Mouse (Mus musculus) neutrophil, adult 59 days (primary cell): ENCODE data around the gene Olfr802. TPM values are rescaled to one million over a fixed set of nuclear protein-coding genes. Genes with fewer than 3 reads are reported as not detected.

Experiments used
- total RNA-seq, 2 experiments: library from RNA; stranded (reverse); gene quantifications; 1 replicate in 1 of 2; 2 replicates in 1 of 2; pipeline ENCODE4 v1.2.4; 2023

The Olfr802 gene
- not detected for total RNA-seq

DNA sequence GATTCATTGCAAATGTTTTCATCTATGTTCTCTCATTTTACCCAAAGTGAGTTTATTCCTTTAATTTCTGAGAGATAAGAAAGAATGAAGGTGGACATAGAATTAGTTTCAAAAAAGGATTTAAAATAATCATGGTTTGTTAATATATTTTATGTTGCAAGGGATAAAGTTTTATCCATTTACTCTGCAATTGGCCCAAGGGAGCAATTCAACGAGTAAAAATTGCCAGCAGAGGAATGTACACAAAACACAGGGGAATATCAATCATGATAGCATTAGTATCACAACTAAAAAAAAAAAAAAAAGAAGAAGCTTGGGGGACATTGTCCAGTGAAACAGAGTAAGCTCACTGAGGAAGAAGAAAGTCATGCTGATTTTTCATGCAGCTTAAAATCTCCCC is at the start of gene Olfr802:
Gene Olfr802, minus strand, starts transcription at position 101 of the 400 bp plus-strand sequence.

DNA sequence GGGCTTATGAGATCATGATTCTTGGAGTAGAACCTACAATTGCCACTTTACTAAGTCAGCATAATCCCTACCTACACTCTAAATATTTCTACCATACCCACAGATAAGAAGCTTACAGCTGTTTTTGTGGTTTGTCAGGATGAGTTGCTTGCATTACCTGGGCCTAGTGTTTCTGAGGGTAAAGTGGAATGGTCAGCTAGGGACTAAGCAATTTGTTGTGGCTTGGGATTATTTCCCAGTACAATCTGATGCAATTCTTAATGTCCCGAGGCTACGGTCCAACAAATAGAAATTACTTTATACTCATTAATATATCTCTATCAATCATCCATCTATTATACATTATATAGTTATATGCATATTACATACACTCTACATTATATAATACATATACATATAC is 41.3 kb upstream of the Olfr802 start, which contains the start of gene Olfr805:
Gene Olfr805, minus strand, starts transcription at position 101 of the 400 bp plus-strand sequence.

DNA sequence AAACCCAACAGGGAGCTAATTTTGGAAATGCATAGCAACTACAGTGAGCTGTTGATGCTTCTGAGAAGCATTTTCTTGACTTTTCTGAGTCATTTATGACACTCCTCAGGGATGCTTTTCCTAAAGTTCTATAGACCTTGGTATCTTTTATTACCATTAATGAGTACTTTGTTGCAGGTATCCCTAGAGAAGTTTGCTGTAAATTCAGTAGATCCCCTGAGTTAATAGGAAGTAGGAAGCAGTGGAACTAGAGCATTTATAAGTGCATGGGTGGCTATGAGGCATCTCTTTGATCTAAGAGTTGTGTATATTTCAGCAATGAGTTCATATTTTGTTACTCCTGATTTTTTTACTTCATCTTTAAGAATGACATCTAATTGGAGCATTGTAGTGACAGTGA is 14.9 kb upstream of the Olfr802 start, which contains the start of gene Olfr804:
Gene Olfr804, plus strand, starts transcription at position 301 of the 400 bp plus-strand sequence.

DNA sequence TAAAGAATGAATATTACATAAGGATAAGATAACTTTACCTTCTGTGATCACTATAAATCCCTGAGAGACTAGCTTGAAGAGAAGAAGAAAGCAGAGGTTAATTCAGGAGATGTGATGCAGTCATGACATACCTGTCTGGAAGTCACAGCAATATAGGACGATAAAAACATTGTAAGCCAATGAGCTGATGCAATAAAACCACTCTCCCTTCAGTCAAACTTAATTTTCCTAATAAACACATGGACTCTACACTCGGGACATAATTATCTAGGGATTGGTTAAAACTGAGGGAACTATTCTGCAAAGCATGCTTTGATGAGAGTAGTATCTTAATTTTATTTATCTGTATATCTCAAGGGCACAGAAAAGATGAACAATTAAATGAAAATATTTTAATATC is 6.2 kb upstream of the Olfr802 start, which contains the start of gene Olfr803:
Gene Olfr803, minus strand, starts transcription at position 101 of the 400 bp plus-strand sequence.

DNA sequence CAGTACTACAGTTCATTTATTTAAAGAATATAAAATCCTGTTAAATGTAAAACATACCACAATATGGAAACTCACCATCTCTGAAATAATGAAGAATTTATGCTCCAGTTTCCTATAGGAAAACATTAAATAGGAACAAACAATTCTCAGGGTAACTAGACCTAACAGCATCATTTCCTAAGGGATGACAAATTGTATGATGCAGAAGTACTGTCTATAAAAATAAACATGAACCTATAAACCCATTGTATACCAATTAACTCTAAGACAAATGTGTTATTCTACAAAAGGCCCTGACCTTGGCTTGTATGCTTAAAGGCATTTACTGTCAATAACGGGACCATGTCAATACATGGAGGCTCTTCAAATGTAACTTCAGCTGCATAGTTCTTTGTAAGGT is 14.2 kb downstream of the Olfr802 start, which contains the start of gene Olfr801:
Gene Olfr801, minus strand, starts transcription at position 101 of the 400 bp plus-strand sequence.

DNA sequence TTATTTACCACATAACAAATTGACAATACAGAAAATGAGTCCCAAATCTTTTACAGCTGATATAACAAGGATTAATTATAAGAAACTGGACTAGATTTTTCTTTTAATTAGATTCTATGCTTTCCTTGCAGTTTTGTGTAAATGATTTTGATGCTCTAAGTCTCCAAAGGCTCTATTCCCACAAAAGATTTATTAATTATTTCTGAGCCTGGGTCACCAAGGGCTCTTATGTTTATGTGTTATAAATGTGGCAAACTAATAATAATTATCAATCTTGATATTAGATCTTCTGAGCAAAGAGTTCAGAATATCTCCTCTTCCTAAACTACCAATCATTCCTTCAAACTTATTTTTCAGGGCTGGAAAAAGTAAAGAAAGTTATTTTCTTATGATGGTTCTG is 30.6 kb downstream of the Olfr802 start, which contains the start of gene Olfr800:
Gene Olfr800, plus strand, starts transcription at position 301 of the 400 bp plus-strand sequence.

DNA sequence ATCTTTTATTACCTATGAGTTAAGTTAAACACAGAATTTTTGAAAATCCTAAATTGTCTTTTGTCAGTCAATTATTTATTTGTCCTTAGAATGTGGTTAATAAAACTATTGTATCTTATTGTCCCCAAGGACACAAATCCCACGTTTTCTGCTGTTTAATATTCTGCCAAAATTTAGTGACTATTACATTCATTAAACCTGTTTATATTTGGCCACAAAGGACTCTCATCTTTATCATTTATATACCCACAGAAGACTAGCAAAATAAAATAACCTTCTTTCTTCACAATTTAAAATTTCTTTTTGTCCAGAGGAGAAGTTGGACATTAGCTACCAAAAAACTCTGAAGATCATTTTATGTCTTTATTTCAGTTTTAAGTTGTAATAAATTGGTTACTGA is 50.8 kb downstream of the Olfr802 start, which contains the start of gene Olfr799:
Gene Olfr799, plus strand, starts transcription at position 301 of the 400 bp plus-strand sequence.

DNA sequence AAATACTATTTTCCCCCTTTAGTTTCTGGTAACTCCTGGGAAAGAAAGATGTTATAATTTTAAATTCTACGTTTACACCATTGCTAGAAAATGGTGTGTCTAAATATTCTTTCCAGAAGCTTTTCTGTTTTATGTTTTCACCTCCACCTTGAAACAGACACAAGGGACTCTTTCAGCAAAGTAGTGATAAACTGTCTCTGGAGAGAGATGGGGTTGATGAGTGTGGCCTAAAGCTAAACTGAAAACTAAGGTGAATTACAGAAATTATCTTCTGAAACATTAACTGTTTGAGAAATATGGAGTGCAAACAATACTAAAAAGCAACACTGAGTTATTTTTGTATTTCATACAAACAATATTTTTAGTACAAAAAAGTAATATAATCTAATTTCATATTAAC is 60.1 kb downstream of the Olfr802 start, which contains the start of gene Olfr798:
Gene Olfr798, minus strand, starts transcription at position 101 of the 400 bp plus-strand sequence.

Other genes starting within 250 kb of the Olfr802 start
- not detected for gene Olfr787, start 226.3 kb downstream of the Olfr802 start, total RNA-seq
- gene Olfr788, start 217.2 kb downstream of the Olfr802 start, total RNA-seq: not detected
- gene Olfr789, start 203.4 kb downstream of the Olfr802 start, total RNA-seq: not detected
- not detected for gene Olfr790, start 189.7 kb downstream of the Olfr802 start, total RNA-seq
- gene Olfr791, start 166.4 kb downstream of the Olfr802 start, total RNA-seq: not detected
- not detected for gene Olfr792, start 149.0 kb downstream of the Olfr802 start, total RNA-seq
- not detected for gene Olfr794, start 120.5 kb downstream of the Olfr802 start, total RNA-seq
- gene Olfr796, start 75.6 kb downstream of the Olfr802 start, total RNA-seq: not detected
- gene Olfr798, start 60.2 kb downstream of the Olfr802 start, total RNA-seq: not detected
- not detected for gene Olfr799, start 50.7 kb downstream of the Olfr802 start, total RNA-seq
- not detected for gene Olfr800, start 30.5 kb downstream of the Olfr802 start, total RNA-seq
- not detected for gene Olfr801, start 14.3 kb downstream of the Olfr802 start, total RNA-seq
- not detected for gene Olfr803, start 6.1 kb upstream of the Olfr802 start, total RNA-seq
- gene Olfr804, start 15.0 kb upstream of the Olfr802 start, total RNA-seq: not detected
- gene Olfr805, start 41.2 kb upstream of the Olfr802 start, total RNA-seq: not detected
- not detected for gene Olfr806, start 53.8 kb upstream of the Olfr802 start, total RNA-seq
- not detected for gene Olfr807, start 69.6 kb upstream of the Olfr802 start, total RNA-seq
- not detected for gene Olfr808, start 77.3 kb upstream of the Olfr802 start, total RNA-seq
- not detected for gene Olfr809, start 86.5 kb upstream of the Olfr802 start, total RNA-seq
- not detected for gene Olfr810, start 106.7 kb upstream of the Olfr802 start, total RNA-seq
- gene Olfr811, start 116.2 kb upstream of the Olfr802 start, total RNA-seq: not detected
- gene Olfr812, start 157.9 kb upstream of the Olfr802 start, total RNA-seq: not detected
- not detected for gene Olfr813, start 167.2 kb upstream of the Olfr802 start, total RNA-seq
- gene Olfr814, start 191.7 kb upstream of the Olfr802 start, total RNA-seq: not detected
- gene Olfr815, start 217.7 kb upstream of the Olfr802 start, total RNA-seq: not detected
- not detected for gene Olfr816, start 227.4 kb upstream of the Olfr802 start, total RNA-seq